Mouse (Mus musculus): ENCODE data around the gene Il17re. TPM values are rescaled to one million over a fixed set of nuclear protein-coding genes. Genes with fewer than 3 reads are reported as not detected.

Il17re gene
- polyA plus RNA-seq, 1 experiment from 2014 or later, result 6.5 TPM

- ATAC-seq (ENCODE audit: low FRiP score, low read depth), result no peak
- H3K4me1 ChIP-seq, result no peaks in the 10 kb centered on the region
- H3K27me3 ChIP-seq, result no peaks in the 10 kb centered on the region
- H3K9me3 ChIP-seq, result no peaks in the 10 kb centered on the region; the same call in 1 of the 2 replicates
- H3K9ac ChIP-seq, result no peak overlapping the region
- H3K4me2 ChIP-seq (replicated peaks), result no peak overlapping the region
- no peak overlapping the region for H3K27ac ChIP-seq
- no peak overlapping the region for H3K4me3 ChIP-seq
- 91% methylated on average over 8 of the region's 8 CpGs for WGBS
- peaks cover 97% of the 10 kb centered on the region for H3K36me3 ChIP-seq
Observed at GRCm38 (mm10) chr6:113517434-113518080, 59.3 kb downstream of the Il17re start.

Small RNA genes within 50 kb of the gene (microRNA-seq; reads per million reads assigned to microRNA genes)
- gene Gm24387, result not detected

Other genes with a start within 250 kb of the Il17re start
- 34.8 and 37.8 TPM in 2 replicates for gene Mtmr14, start 220.6 kb upstream of the Il17re start, polyA plus RNA-seq (2015; fragmentation: Nextera tagmentation; extraction: Ambion mirVana)
- gene Cpne9, start 176.2 kb upstream of the Il17re start, polyA plus RNA-seq (2015; fragmentation: Nextera tagmentation; extraction: Ambion mirVana), result 0.32 and 0.38 TPM in 2 replicates
- gene Brpf1, start 151.3 kb upstream of the Il17re start, polyA plus RNA-seq (2015; fragmentation: Nextera tagmentation; extraction: Ambion mirVana), result 19.2 and 19.3 TPM in 2 replicates
- gene Ogg1, start 131.5 kb upstream of the Il17re start, polyA plus RNA-seq (2015; fragmentation: Nextera tagmentation; extraction: Ambion mirVana), result 14.7 and 15.7 TPM in 2 replicates
- gene Camk1, start 114.5 kb upstream of the Il17re start, polyA plus RNA-seq (2015; fragmentation: Nextera tagmentation; extraction: Ambion mirVana), result 97.9 and 100 TPM in 2 replicates
- gene Tada3, start 80.6 kb upstream of the Il17re start, polyA plus RNA-seq (2015; fragmentation: Nextera tagmentation; extraction: Ambion mirVana), result 44.8 and 46.8 TPM in 2 replicates
- gene Arpc4, start 80.4 kb upstream of the Il17re start, polyA plus RNA-seq (2015; fragmentation: Nextera tagmentation; extraction: Ambion mirVana), result 384 and 391 TPM in 2 replicates
- 5.1 and 7.3 TPM in 2 replicates for gene Ttll3, start 69.2 kb upstream of the Il17re start, polyA plus RNA-seq (2015; fragmentation: Nextera tagmentation; extraction: Ambion mirVana)
- gene Rpusd3, start 39.1 kb upstream of the Il17re start, polyA plus RNA-seq (2015; fragmentation: Nextera tagmentation; extraction: Ambion mirVana), result 27.1 and 27.3 TPM in 2 replicates
- gene Cidec, start 22.7 kb upstream of the Il17re start, polyA plus RNA-seq (2015; fragmentation: Nextera tagmentation; extraction: Ambion mirVana), result not detected in 2 replicates
- 88.2 and 89.7 TPM in 2 replicates for gene Jagn1, start 15.9 kb upstream of the Il17re start, polyA plus RNA-seq (2015; fragmentation: Nextera tagmentation; extraction: Ambion mirVana)
- gene Il17rc, start 12.9 kb downstream of the Il17re start, polyA plus RNA-seq (2015; fragmentation: Nextera tagmentation; extraction: Ambion mirVana), result 9.9 and 10.5 TPM in 2 replicates
- gene Creld1, start 24.8 kb downstream of the Il17re start, polyA plus RNA-seq (2015; fragmentation: Nextera tagmentation; extraction: Ambion mirVana), result 14.9 and 17.1 TPM in 2 replicates
- gene Prrt3, start 43.4 kb downstream of the Il17re start, polyA plus RNA-seq (2015; fragmentation: Nextera tagmentation; extraction: Ambion mirVana), result 0.94 and 1.2 TPM in 2 replicates
- gene Emc3, start 73.2 kb downstream of the Il17re start, polyA plus RNA-seq (2015; fragmentation: Nextera tagmentation; extraction: Ambion mirVana), result 94.0 and 98.4 TPM in 2 replicates
- gene Fancd2, start 73.2 kb downstream of the Il17re start, polyA plus RNA-seq (2015; fragmentation: Nextera tagmentation; extraction: Ambion mirVana), result 11.6 and 11.7 TPM in 2 replicates
- gene Fancd2os, start 142.2 kb downstream of the Il17re start, polyA plus RNA-seq (2015; fragmentation: Nextera tagmentation; extraction: Ambion mirVana), result not detected in 2 replicates
- gene Brk1, start 146.3 kb downstream of the Il17re start, polyA plus RNA-seq (2015; fragmentation: Nextera tagmentation; extraction: Ambion mirVana), result 232 and 239 TPM in 2 replicates
- gene Vhl, start 165.5 kb downstream of the Il17re start, polyA plus RNA-seq (2015; fragmentation: Nextera tagmentation; extraction: Ambion mirVana), result 56.5 and 56.6 TPM in 2 replicates
- gene Irak2, start 180.0 kb downstream of the Il17re start, polyA plus RNA-seq (2015; fragmentation: Nextera tagmentation; extraction: Ambion mirVana), result 3.4 and 3.6 TPM in 2 replicates
- gene Tatdn2, start 238.6 kb downstream of the Il17re start, polyA plus RNA-seq (2015; fragmentation: Nextera tagmentation; extraction: Ambion mirVana), result 0.91 and 1.3 TPM in 2 replicates